Mouse (Mus musculus) stomach, postnatal 0 days (tissue): ENCODE results near the gene Top2b. TPM values are rescaled to one million over a fixed set of nuclear protein-coding genes. Genes with fewer than 3 reads are reported as not detected.

ENCODE experiments used
- ATAC-seq: fragments of 200-750 bp; cut with Nextera tagmentation; 2 replicates; pipeline ENCODE4 v1.8.0; 2017; ENCODE audit not compliant: low FRiP score, low TSS enrichment
- DNase-seq: peaks from one replicate; pipeline ENCODE4 v3.0.0-alpha.2; 2016; ENCODE audit warnings: low spot score
- H3K27ac ChIP-seq: fragments of 300-500 bp; sonication (generic); replicated peaks from 2 replicates; pipeline ENCODE4 v1.5.1; 2014; ENCODE audit warnings: mild to moderate bottlenecking, control low read depth
- H3K27me3 ChIP-seq: fragments of 300-500 bp; sonication (generic); 2 replicates; pipeline ENCODE4 v1.6.1; 2014; ENCODE audit warnings: low read length; ENCODE audit not compliant: control insufficient read depth, insufficient read depth
- H3K36me3 ChIP-seq: fragments of 300-500 bp; sonication (generic); 2 replicates; pipeline ENCODE4 v1.6.1; 2014; ENCODE audit warnings: low read length, mixed read lengths; ENCODE audit not compliant: control insufficient read depth, insufficient read depth
- H3K4me1 ChIP-seq: fragments of 300-500 bp; sonication (generic); replicated peaks from 2 replicates; pipeline ENCODE4 v1.6.1; 2014; ENCODE audit warnings: antibody characterized with exemption; ENCODE audit not compliant: control insufficient read depth, insufficient read depth
- H3K4me2 ChIP-seq: fragments of 300-500 bp; sonication (generic); replicated peaks from 2 replicates; pipeline ENCODE4 v1.6.1; 2014; ENCODE audit warnings: low read depth, mild to moderate bottlenecking, control low read depth, moderate library complexity
- H3K4me3 ChIP-seq: fragments of 300-500 bp; sonication (generic); 2 replicates; pipeline ENCODE4 v1.5.1; 2014; ENCODE audit warnings: low read depth, low read length, control low read depth
- H3K9ac ChIP-seq: fragments of 300-500 bp; sonication (generic); 2 replicates; pipeline ENCODE4 v1.6.1; 2014; ENCODE audit warnings: mild to moderate bottlenecking, low read length, control low read depth, mixed read lengths
- H3K9me3 ChIP-seq: fragments of 300-500 bp; sonication (generic); 2 replicates; pipeline ENCODE4 v1.6.1; 2016; ENCODE audit warnings: low read length; ENCODE audit not compliant: control insufficient read depth
- CTCF ChIP-seq: IDR thresholded peaks from 2 replicates; pipeline ENCODE4 v1.5.1; 2016; ENCODE audit warnings: antibody characterized with exemption, low read depth, mild to moderate bottlenecking, moderate library complexity
- EP300 ChIP-seq: optimal IDR thresholded peaks from 2 replicates; pipeline ENCODE3; 2016; ENCODE audit warnings: antibody characterized with exemption
- WGBS: fragments of 180-500 bp; shearing (Covaris S2); extraction: QIAGEN DNeasy Blood & Tissue Kit; methylation state at CpG from one replicate; pipeline ENCODE4 v1.1.7; 2014; 5-methylcytosine and 5-hydroxymethylcytosine counted together
- polyA plus RNA-seq: library from polyadenylated mRNA; unstranded; fragments of >200 nt; fragmentation: Nextera tagmentation; extraction: Ambion mirVana; gene quantifications from 2 replicates; pipeline ENCODE4 v1.2.1, GENCODE M21; 2015

Top2b gene
- polyA plus RNA-seq, 1 experiment from 2014 or later = 18.6 TPM

DNA sequence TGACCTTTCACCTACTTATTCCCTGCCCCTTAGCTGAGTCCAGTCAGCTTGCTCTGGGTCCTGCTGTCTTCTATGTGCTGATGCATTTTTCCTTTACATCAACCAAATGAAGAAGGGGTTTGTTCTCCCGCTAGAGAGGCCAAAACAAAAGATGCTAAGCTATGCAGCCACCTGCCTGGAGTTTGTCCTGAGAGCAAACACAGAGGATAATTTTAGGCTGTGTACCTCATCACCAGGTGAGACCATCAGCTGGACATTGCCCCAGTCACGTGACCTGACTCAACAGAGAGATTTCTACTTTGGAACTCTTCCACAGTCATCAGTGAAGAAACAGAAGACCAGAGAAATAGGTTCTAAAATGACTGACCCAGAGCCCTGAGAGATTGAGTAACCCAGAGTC is 114.5 kb downstream of the Top2b start:
- Histone ChIP-seq H3K27ac (no peak overlapping the region), H3K4me2 (no peak overlapping the region), H3K9me3 (no peaks in the 10 kb centered on the region), H3K9ac (no peak overlapping the region), H3K4me1 (no peaks in the 10 kb centered on the region), H3K4me3 (no peak overlapping the region), H3K36me3 (no peaks in the 10 kb centered on the region), H3K27me3 (no peaks in the 10 kb centered on the region)
- TF ChIP-seq CTCF (no peak), EP300 (no peak)
- DNase-seq (no peak), ATAC-seq (no peak)
- 72% methylated on average over 2 of the region's 2 CpGs for WGBS

GRCm38 (mm10) chr14:16480621-16481020 is 115.6 kb downstream of the Top2b start:
- Histone ChIP-seq H3K4me2 (no peak overlapping the region), H3K27me3 (no peaks in the 10 kb centered on the region), H3K36me3 (no peaks in the 10 kb centered on the region), H3K27ac (no peak overlapping the region), H3K4me1 (no peaks in the 10 kb centered on the region), H3K4me3 (no peak overlapping the region), H3K9ac (no peak overlapping the region), H3K9me3 (no peaks in the 10 kb centered on the region)
- DNase-seq (no peak), ATAC-seq (no peak)
- TF ChIP-seq CTCF (no peak), EP300 (no peak)
- WGBS = 59% methylated on average over 6 of the region's 6 CpGs

DNA sequence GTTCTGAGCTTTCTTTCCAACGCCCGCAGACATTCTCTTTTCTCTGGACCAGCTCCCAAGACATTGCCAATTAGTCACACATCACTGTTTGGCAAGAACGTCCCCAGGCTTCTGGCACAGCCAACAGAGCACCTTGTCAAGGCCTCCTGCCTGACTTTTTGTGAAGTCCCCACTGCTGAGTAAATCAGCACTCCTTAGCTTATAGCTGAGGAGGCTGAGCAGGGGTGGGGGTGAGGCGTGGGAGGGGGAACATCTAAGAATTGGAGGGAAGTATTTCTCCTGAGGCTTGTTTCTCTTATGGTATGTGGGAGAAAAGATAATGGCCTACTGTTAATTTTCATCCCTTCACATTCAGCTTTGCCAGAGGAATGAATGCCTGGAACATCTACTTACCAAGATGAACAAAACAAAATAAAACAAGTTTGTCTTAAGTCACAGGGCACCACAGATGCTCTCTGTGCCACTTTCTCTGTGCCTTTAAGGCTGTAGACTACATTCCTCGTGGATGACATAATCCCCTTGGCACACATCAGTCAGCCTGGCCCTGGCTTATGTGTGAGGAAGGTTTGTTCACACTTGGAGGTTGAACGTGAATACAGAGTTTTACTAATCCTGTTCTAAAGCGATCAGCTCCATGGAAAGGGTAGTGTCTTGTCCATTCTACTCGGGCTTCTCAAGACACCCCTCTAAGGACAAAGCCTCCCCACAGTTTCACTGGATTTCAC is 118.8 kb downstream of the Top2b start:
- WGBS = 45% methylated on average over 8 of the region's 8 CpGs
- ATAC-seq (peak; percentile 86; the same call in 1 of the 2 replicates), DNase-seq (no peak)
- H3K27ac ChIP-seq = no peak overlapping the region
- no peak overlapping the region for H3K4me3 ChIP-seq
- H3K4me2 ChIP-seq = no peak overlapping the region
- no peaks in the 10 kb centered on the region for H3K4me1 ChIP-seq
- H3K27me3 ChIP-seq = no peaks in the 10 kb centered on the region
- H3K9me3 ChIP-seq = no peaks in the 10 kb centered on the region
- TF ChIP-seq CTCF = no peak
- no peak for TF ChIP-seq EP300
- no peaks in the 10 kb centered on the region for H3K36me3 ChIP-seq
- H3K9ac ChIP-seq = no peak overlapping the region

Other genes starting within 250 kb of the Top2b start
- gene Ngly1, start 115.9 kb upstream of the Top2b start, polyA plus RNA-seq = 35.2 and 37.2 TPM in 2 replicates
- 1.7 and 1.9 TPM in 2 replicates for gene Oxsm, start 115.4 kb upstream of the Top2b start, polyA plus RNA-seq